In genomic region chr11:118362501-118362900, GRCm38 (mm10) we compare ENCODE assay signal across 9 mouse cellular contexts. TPM values are rescaled to one million over a fixed set of nuclear protein-coding genes. Genes with fewer than 3 reads are reported as not detected.
DNase-seq lines count a peak whose midpoint lies in the region; ATAC-seq and TF ChIP-seq lines count a peak whose summit lies in the region.
"Had no signal": no experiment of that assay in that cellular context is flagged by ENCODE, and none has a peak within 500 bp of the region (broad histone marks: within the 10 kb centered on the region; RNA-seq: fewer than 3 reads in every experiment).

No protein-coding gene starts in this region.

- H3K4me3 ChIP-seq in embryonic facial prominence, embryonic 15.5 days (replicated peaks): no peak overlapping the region
- H3K4me3 ChIP-seq in heart, postnatal 0 days (ENCODE audit: low read depth, low read length): no peak overlapping the region

- no peak overlapping the region for H3K4me2 ChIP-seq in embryonic facial prominence, embryonic 15.5 days (replicated peaks)
- no peak overlapping the region for H3K4me2 ChIP-seq in heart, postnatal 0 days (ENCODE audit: low read depth, low read length)

- H3K36me3 ChIP-seq in embryonic facial prominence, embryonic 15.5 days: no peaks in the 10 kb centered on the region
- H3K36me3 ChIP-seq in heart, postnatal 0 days (replicated peaks; ENCODE audit: control insufficient read depth, insufficient read depth, low read length): no peaks in the 10 kb centered on the region

- H3K9me3 ChIP-seq in embryonic facial prominence, embryonic 15.5 days (replicated peaks): no peaks in the 10 kb centered on the region
- H3K9me3 ChIP-seq in heart, postnatal 0 days (replicated peaks; ENCODE audit: control insufficient read depth, low read length): no peaks in the 10 kb centered on the region

- 62% methylated on average over 1 of the region's 1 CpGs for WGBS in embryonic facial prominence, embryonic 15.5 days
- 62% methylated on average over 1 of the region's 1 CpGs for WGBS in heart, postnatal 0 days

- no peak for TF ChIP-seq EP300 in heart, postnatal 0 days (IDR thresholded peaks at IDR 0.05; ENCODE audit: low read depth)

- ATAC-seq in embryonic facial prominence, embryonic 15.5 days (ENCODE audit: insufficient number of reproducible peaks, low FRiP score, low TSS enrichment, low read depth): peak; percentile 0; the same call in 1 of the 2 replicates
- peak; percentile 36; the same call in 1 of the 2 replicates for ATAC-seq in heart, postnatal 0 days (ENCODE audit: insufficient read depth, low read depth)

- no peak overlapping the region for H3K9ac ChIP-seq in embryonic facial prominence, embryonic 15.5 days
- no peak overlapping the region for H3K9ac ChIP-seq in heart, postnatal 0 days (replicated peaks; ENCODE audit: low read depth, low read length)

- TF ChIP-seq CTCF in heart, postnatal 0 days (IDR thresholded peaks at IDR 0.05; ENCODE audit: low read depth): no peak

- DNase-seq in lung, adult 18-20 months: peak; percentile 42 to 59
- DNase-seq in lung, postnatal 25 days (ENCODE audit: low spot score): no peak
- no peak for DNase-seq in heart, postnatal 0 days (ENCODE audit: low spot score)
- DNase-seq in lung, postnatal 36 days: peak; percentile 51
- DNase-seq in cerebellum, postnatal 25 days: no peak
- DNase-seq in testis, postnatal 14 days (ENCODE audit: low spot score): no peak

- no peaks in the 10 kb centered on the region for H3K27me3 ChIP-seq in embryonic facial prominence, embryonic 15.5 days
- H3K27me3 ChIP-seq in heart, postnatal 0 days (ENCODE audit: control insufficient read depth, insufficient read depth, low read length): no peaks in the 10 kb centered on the region
- H3K27me3 ChIP-seq: Patski had no signal

- H3K27ac ChIP-seq in embryonic facial prominence, embryonic 15.5 days (replicated peaks): peak overlapping the region; percentile 86
- peak overlapping the region; percentile 83 for H3K27ac ChIP-seq in heart, postnatal 0 days (ENCODE audit: low read depth)

- peaks cover 63% of the 10 kb centered on the region for H3K4me1 ChIP-seq in embryonic facial prominence, embryonic 15.5 days
- H3K4me1 ChIP-seq in heart, postnatal 0 days (ENCODE audit: control insufficient read depth, insufficient read depth): peaks cover 21% of the 10 kb centered on the region

RNA-seq across cellular contexts. Expression of gene Timp2, which starts 7.0 kb away (rescaled TPM):
- polyA plus RNA-seq in embryonic facial prominence, embryonic 15.5 days (2015; fragmentation: Nextera tagmentation; extraction: Ambion mirVana): 163 and 170 TPM in 2 replicates
- total RNA-seq in heart, postnatal 0 days (2014; rRNA removed; ENCODE audit: low replicate concordance): 77.5 and 78.5 TPM in 2 replicates
- polyA plus RNA-seq in heart, postnatal 0 days (2015; fragmentation: Nextera tagmentation; extraction: Ambion mirVana): 61.9 and 65.5 TPM in 2 replicates

RNA-seq across cellular contexts. Expression of gene Cep295nl, which starts 20.2 kb away (rescaled TPM):
- polyA plus RNA-seq in embryonic facial prominence, embryonic 15.5 days (2015; fragmentation: Nextera tagmentation; extraction: Ambion mirVana): 0.59 and 0.64 TPM in 2 replicates
- not detected in 2 replicates for total RNA-seq in heart, postnatal 0 days (2014; rRNA removed; ENCODE audit: low replicate concordance)
- polyA plus RNA-seq in heart, postnatal 0 days (2015; fragmentation: Nextera tagmentation; extraction: Ambion mirVana): 0.19 and 0.31 TPM in 2 replicates
- polyA plus RNA-seq: liver, embryonic 16.5 days had no signal

RNA-seq across cellular contexts. Expression of gene Lgals3bp, which starts 39.4 kb away (rescaled TPM):
- 15.6 and 19.8 TPM in 2 replicates for polyA plus RNA-seq in embryonic facial prominence, embryonic 15.5 days (2015; fragmentation: Nextera tagmentation; extraction: Ambion mirVana)
- 77.9 and 83.1 TPM in 2 replicates for total RNA-seq in heart, postnatal 0 days (2014; rRNA removed; ENCODE audit: low replicate concordance)
- polyA plus RNA-seq in heart, postnatal 0 days (2015; fragmentation: Nextera tagmentation; extraction: Ambion mirVana): 27.6 and 28.6 TPM in 2 replicates

RNA-seq across cellular contexts. Expression of gene Cant1, which starts 56.4 kb away (rescaled TPM):
- 34.2 and 38.0 TPM in 2 replicates for polyA plus RNA-seq in embryonic facial prominence, embryonic 15.5 days (2015; fragmentation: Nextera tagmentation; extraction: Ambion mirVana)
- 28.3 and 35.5 TPM in 2 replicates for total RNA-seq in heart, postnatal 0 days (2014; rRNA removed; ENCODE audit: low replicate concordance)
- 10.4 and 12.6 TPM in 2 replicates for polyA plus RNA-seq in heart, postnatal 0 days (2015; fragmentation: Nextera tagmentation; extraction: Ambion mirVana)

Comparison
In these comparisons a context has a peak if more than half of its experiments do, and no peak if none do; other contexts are left out.
1. DNase-seq: peak in lung, adult 18-20 months (2 of 2) and lung, postnatal 36 days (single experiment); none in lung, postnatal 25 days (single experiment), heart, postnatal 0 days (single experiment), cerebellum, postnatal 25 days (0 of 2) and testis, postnatal 14 days (single experiment).